Mouse (Mus musculus): Measurements from ENCODE around the gene Hectd3. TPM values are rescaled to one million over a fixed set of nuclear protein-coding genes. Genes with fewer than 3 reads are reported as not detected.

Hectd3 gene
- polyA plus RNA-seq, 1 experiment from 2014 or later = 25.1 TPM

DNA sequence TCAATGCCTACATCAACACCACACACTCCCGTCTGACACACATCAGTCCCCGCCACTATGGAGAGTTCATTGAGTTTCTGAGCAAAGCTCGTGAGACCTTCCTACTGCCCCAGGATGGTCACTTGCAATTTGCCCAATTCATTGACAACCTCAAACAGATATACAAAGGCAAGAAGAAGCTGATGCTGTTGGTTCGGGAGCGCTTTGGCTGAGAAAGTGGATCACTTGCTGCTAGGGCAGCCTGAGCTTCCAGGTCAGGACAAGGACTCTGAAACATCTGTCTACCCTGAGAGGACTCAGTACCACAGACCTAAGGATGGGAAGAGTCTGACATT lies 8.0 kb upstream of the Hectd3 start:
- 0 out of 2 replicates have a peak, but pooled peaks have one; percentile 1 for ATAC-seq

DNA sequence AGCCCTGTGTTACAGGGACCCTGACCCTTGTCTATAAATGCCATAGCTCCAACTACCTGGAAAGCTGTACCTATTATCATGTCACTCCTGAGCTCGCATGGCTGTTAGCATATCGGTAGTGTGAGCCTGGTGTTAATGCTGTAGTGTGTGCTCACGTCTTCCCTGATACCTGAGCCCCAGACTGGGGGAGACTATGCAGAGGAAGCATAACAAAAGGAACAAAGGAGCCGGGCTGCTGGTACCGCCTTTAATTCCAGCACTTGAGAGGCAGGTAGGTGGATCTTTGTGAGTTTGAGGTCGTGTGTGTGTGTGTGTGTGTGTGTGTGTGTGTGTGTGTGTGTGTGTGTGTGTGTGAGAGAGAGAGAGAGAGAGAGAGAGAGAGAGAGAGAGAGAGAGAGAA lies 5.4 kb upstream of the Hectd3 start:
- no peak for TF ChIP-seq CTCF (IDR thresholded peaks at IDR 0.05; ENCODE audit: low read depth)
- no peaks in the 10 kb centered on the region for H3K9me3 ChIP-seq (ENCODE audit: control insufficient read depth)
- H3K27me3 ChIP-seq (replicated peaks; ENCODE audit: control insufficient read depth, insufficient read depth, low read length) = no peaks in the 10 kb centered on the region
- no peak overlapping the region for H3K9ac ChIP-seq (ENCODE audit: low read depth, low read length)
- ATAC-seq = no peak
- H3K4me3 ChIP-seq (ENCODE audit: low read depth, low read length) = no peak overlapping the region
- no peak overlapping the region for H3K4me2 ChIP-seq (replicated peaks; ENCODE audit: low read depth)
- 80% methylated on average over 6 of the region's 6 CpGs for WGBS
- H3K27ac ChIP-seq (ENCODE audit: low read depth, low read length) = no peak overlapping the region
- H3K4me1 ChIP-seq (replicated peaks; ENCODE audit: control insufficient read depth, insufficient read depth, low read length) = 0 out of 2 replicates have a peak, but pooled peaks cover 5% of the 10 kb centered on the region
- H3K36me3 ChIP-seq (ENCODE audit: control insufficient read depth, insufficient read depth) = peaks cover 21% of the 10 kb centered on the region

More for the DNA sequence above, 8.0 kb upstream of the Hectd3 start:
- Histone ChIP-seq H3K36me3 (ENCODE audit: control insufficient read depth, insufficient read depth) (peaks cover 21% of the 10 kb centered on the region), H3K27ac (ENCODE audit: low read depth, low read length) (no peak overlapping the region; the same call in 1 of the 2 replicates), H3K4me3 (ENCODE audit: low read depth, low read length) (no peak overlapping the region), H3K9me3 (ENCODE audit: control insufficient read depth) (no peaks in the 10 kb centered on the region), H3K4me2 (replicated peaks; ENCODE audit: low read depth) (no peak overlapping the region), H3K4me1 (replicated peaks; ENCODE audit: control insufficient read depth, insufficient read depth, low read length) (0 out of 2 replicates have a peak, but pooled peaks cover 5% of the 10 kb centered on the region), H3K27me3 (replicated peaks; ENCODE audit: control insufficient read depth, insufficient read depth, low read length) (no peaks in the 10 kb centered on the region), H3K9ac (ENCODE audit: low read depth, low read length) (no peak overlapping the region; the same call in 1 of the 2 replicates)
- no peak for TF ChIP-seq CTCF (IDR thresholded peaks at IDR 0.05; ENCODE audit: low read depth)
- WGBS = 82% methylated on average over 5 of the region's 5 CpGs

DNA sequence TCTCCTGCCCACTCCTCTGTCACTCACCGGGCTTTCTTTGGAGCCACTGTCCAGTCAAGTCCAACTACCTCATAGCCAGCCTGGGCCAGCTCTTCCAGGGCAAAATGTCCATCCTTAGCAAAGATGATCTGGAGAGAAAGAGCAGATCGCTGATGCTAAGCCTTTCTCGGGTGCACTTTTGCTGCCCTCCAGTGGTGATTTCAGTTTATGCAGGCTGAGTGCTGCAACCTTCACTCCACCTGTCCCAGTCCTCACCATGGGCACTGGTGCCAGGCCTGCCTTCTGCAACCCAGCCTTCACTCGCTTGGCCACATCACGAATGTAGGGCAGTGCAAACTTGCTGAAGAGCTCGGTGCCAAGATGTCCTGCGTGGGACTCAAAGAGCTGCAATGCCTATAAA lies 3.8 kb upstream of the Hectd3 start:
- WGBS = 11% methylated on average over 7 of the region's 7 CpGs
- H3K9ac ChIP-seq (ENCODE audit: low read depth, low read length) = no peak overlapping the region
- ATAC-seq = no peak

DNA sequence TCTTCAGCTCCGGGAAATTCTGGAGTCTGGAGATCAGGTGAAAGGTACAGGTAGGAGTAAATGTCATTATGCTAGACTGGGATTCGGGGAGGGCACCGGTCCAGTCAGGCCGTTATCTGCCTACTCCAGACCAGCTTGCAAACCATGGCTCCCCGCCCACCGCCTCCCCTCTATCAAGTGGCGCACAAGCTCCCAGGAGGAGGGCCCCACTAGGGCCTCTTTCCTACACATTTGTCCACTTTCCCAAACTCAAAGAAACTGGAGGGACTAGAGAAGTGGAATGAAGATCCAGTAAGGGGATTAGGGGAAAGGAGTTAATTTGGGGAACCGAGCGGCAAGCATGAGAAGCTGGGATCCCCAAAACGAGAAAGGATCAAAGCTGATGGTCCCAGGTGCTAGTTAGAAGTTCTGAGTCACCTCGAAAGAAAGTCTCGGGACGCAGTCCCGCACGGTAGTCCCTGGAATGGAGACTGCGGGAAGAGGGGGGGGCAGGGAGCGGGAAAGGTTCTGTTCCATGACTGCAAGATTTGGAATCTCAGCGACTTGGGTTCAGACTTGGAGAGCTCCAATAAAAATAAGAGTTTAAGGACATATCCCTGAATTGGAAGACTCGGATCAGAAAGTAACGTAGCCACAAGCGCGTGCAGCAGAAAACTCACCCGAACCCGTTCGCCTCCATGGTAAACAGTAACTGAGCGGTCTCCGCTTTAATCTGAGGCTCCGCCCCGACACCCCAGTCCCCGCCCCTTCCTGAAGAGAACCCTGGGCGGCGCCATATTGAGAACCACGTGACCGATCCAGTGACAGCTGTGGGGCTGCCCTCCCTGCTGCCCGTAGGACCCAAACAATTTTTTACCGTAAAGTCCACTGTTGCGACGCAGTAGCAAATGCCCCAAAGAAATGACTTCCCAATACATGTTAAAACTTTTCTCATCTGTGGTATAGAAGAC lies 1.2 kb upstream of the Hectd3 start, which contains the start of gene Urod:
Urod (minus strand) TSS at position 742 of the 950 bp plus-strand sequence.
- H3K27me3 ChIP-seq (replicated peaks; ENCODE audit: control insufficient read depth, insufficient read depth, low read length) = no peaks in the 10 kb centered on the region
- H3K4me2 ChIP-seq (replicated peaks; ENCODE audit: low read depth) = peak within 1 kb of the TSS; percentile 95
- H3K27ac ChIP-seq (ENCODE audit: low read depth, low read length) = peak within 1 kb of the TSS; percentile 98
- peak; percentile 76 for ATAC-seq
- TF ChIP-seq CTCF (IDR thresholded peaks at IDR 0.05; ENCODE audit: low read depth) = no peak
- peak within 1 kb of the TSS; percentile 88 for H3K9ac ChIP-seq (ENCODE audit: low read depth, low read length)
- H3K36me3 ChIP-seq (ENCODE audit: control insufficient read depth, insufficient read depth) = peaks cover 43% of the 10 kb centered on the region
- H3K9me3 ChIP-seq (ENCODE audit: control insufficient read depth) = no peaks in the 10 kb centered on the region
- peak within 1 kb of the TSS; percentile 96 for H3K4me3 ChIP-seq (ENCODE audit: low read depth, low read length)
- peaks cover 4% of the 10 kb centered on the region for H3K4me1 ChIP-seq (replicated peaks; ENCODE audit: control insufficient read depth, insufficient read depth, low read length)
- WGBS = 2% methylated on average over 38 of the region's 38 CpGs

More for the DNA sequence above, 3.8 kb upstream of the Hectd3 start:
- peak; percentile 98 for TF ChIP-seq CTCF (IDR thresholded peaks at IDR 0.05; ENCODE audit: low read depth)
- Histone ChIP-seq H3K4me1 (replicated peaks; ENCODE audit: control insufficient read depth, insufficient read depth, low read length) (peaks cover 9% of the 10 kb centered on the region), H3K27ac (ENCODE audit: low read depth, low read length) (no peak overlapping the region), H3K36me3 (ENCODE audit: control insufficient read depth, insufficient read depth) (peaks cover 21% of the 10 kb centered on the region), H3K27me3 (replicated peaks; ENCODE audit: control insufficient read depth, insufficient read depth, low read length) (no peaks in the 10 kb centered on the region), H3K4me2 (replicated peaks; ENCODE audit: low read depth) (no peak overlapping the region), H3K9me3 (ENCODE audit: control insufficient read depth) (no peaks in the 10 kb centered on the region), H3K4me3 (ENCODE audit: low read depth, low read length) (no peak overlapping the region)

DNA sequence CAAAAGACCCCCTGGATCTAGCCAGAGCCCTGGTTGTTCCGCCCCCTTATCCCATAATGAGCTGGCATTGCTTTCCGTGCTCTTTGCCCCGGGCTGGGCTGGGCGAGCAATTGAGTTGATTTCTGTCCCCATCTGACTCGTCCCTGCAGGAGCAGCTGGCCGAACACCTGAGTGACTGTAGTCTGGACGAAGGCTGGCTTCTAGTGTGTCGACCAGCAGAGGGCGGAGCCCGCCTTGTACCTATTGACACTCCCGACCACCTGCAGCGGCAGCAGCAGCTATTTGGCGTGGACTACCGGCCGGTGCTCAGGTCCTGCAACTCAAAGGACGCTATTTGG lies 650 bp downstream of the Hectd3 start:
- Histone ChIP-seq H3K4me3 (ENCODE audit: low read depth, low read length) (peak overlapping the region; percentile 96), H3K27me3 (replicated peaks; ENCODE audit: control insufficient read depth, insufficient read depth, low read length) (no peaks in the 10 kb centered on the region), H3K9ac (ENCODE audit: low read depth, low read length) (peak overlapping the region; percentile 88), H3K27ac (ENCODE audit: low read depth, low read length) (peak overlapping the region; percentile 98), H3K36me3 (ENCODE audit: control insufficient read depth, insufficient read depth) (peaks cover 43% of the 10 kb centered on the region), H3K4me2 (replicated peaks; ENCODE audit: low read depth) (peak overlapping the region; percentile 95), H3K4me1 (replicated peaks; ENCODE audit: control insufficient read depth, insufficient read depth, low read length) (peaks cover 4% of the 10 kb centered on the region), H3K9me3 (ENCODE audit: control insufficient read depth) (no peaks in the 10 kb centered on the region)
- under 1% methylated on average over 16 of the region's 16 CpGs for WGBS
- TF ChIP-seq CTCF (IDR thresholded peaks at IDR 0.05; ENCODE audit: low read depth) = peak; percentile 78
- ATAC-seq = peak; percentile 73

DNA sequence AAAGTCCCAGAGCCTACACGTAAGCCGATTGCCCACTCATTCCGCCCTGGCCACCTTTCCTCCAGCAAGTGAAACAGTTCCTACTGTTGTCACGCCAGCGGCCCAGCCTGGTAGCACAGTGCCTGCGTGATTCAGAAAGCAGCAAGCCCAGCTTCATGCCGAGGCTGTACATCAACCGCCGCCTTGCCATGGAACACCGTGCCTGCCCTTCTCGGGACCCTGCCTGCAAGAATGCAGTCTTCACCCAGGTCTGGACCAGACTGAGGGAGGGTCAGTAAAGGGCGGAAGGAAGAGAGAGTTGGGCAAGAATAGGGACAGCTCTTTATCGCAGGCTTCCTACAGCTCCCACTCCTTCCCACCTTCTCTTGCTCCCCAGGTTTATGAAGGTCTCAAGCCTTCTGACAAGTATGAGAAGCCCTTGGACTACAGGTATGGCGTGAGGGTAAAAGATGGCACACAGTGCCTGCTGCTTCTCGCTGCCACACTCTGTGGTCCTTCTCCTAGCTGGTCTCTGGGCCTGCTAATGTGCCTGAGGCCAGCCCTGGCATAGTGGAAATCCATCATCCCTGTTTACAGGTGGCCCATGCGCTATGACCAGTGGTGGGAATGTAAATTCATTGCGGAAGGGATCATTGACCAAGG lies 4.5 kb downstream of the Hectd3 start:
- no peak overlapping the region for H3K4me2 ChIP-seq (replicated peaks; ENCODE audit: low read depth)
- H3K36me3 ChIP-seq (ENCODE audit: control insufficient read depth, insufficient read depth) = peaks cover 76% of the 10 kb centered on the region
- peaks cover 4% of the 10 kb centered on the region for H3K4me1 ChIP-seq (replicated peaks; ENCODE audit: control insufficient read depth, insufficient read depth, low read length)
- H3K27me3 ChIP-seq (replicated peaks; ENCODE audit: control insufficient read depth, insufficient read depth, low read length) = no peaks in the 10 kb centered on the region
- no peak overlapping the region for H3K27ac ChIP-seq (ENCODE audit: low read depth, low read length)
- H3K4me3 ChIP-seq (ENCODE audit: low read depth, low read length) = no peak overlapping the region
- no peaks in the 10 kb centered on the region for H3K9me3 ChIP-seq (ENCODE audit: control insufficient read depth)
- H3K9ac ChIP-seq (ENCODE audit: low read depth, low read length) = no peak overlapping the region
- 94% methylated on average over 17 of the region's 17 CpGs for WGBS
- ATAC-seq = no peak
- TF ChIP-seq CTCF (IDR thresholded peaks at IDR 0.05; ENCODE audit: low read depth) = no peak

Data from intestine, postnatal 0 days (tissue).